Mouse (Mus musculus) CH12.LX (cell line): ENCODE measurements around the gene Cd320. TPM values are rescaled to one million over a fixed set of nuclear protein-coding genes. Genes with fewer than 3 reads are reported as not detected.

Experiments
- DNase-seq: peaks from one replicate; pipeline ENCODE4 v3.0.0-alpha.2; 2013; ENCODE audit errors: extremely low read depth
- H3K27ac ChIP-seq: 2 replicates; pipeline ENCODE4 v1.5.1; 2012; ENCODE audit warnings: low read depth, mild to moderate bottlenecking, control low read depth, moderate library complexity; ENCODE audit not compliant: insufficient read depth
- H3K27me3 ChIP-seq: replicated peaks from 2 replicates; pipeline ENCODE3; 2012; ENCODE audit warnings: inconsistent platforms
- H3K36me3 ChIP-seq, 2 experiments: replicated peaks in 1 of 2; 2 replicates each; pipeline versions ENCODE3 to v1.6.1; 2012; ENCODE audit warnings: inconsistent platforms in 1 of 2, low read length in 1 of 2, mild to moderate bottlenecking in 1 of 2, mixed read lengths in 1 of 2, moderate library complexity in 1 of 2; ENCODE audit not compliant: control insufficient read depth in 1 of 2, insufficient read depth in 1 of 2
- H3K4me1 ChIP-seq, 2 experiments: 2 replicates each; pipeline ENCODE4 v1.6.1; 2012; ENCODE audit warnings: inconsistent platforms in 1 of 2, moderate library complexity in 1 of 2; ENCODE audit not compliant: insufficient read depth in 2 of 2, control insufficient read depth in 1 of 2
- H3K4me2 ChIP-seq: 2 replicates; pipeline ENCODE4 v1.6.1; 2012; ENCODE audit warnings: low read depth, mild to moderate bottlenecking, control low read depth; ENCODE audit not compliant: poor library complexity, insufficient read depth, severe bottlenecking
- H3K4me3 ChIP-seq, 3 experiments: fragments of 150-350 bp in 1 of 3; sonication (generic) in 1 of 3; replicated peaks in 1 of 3; 2 replicates each; pipeline versions ENCODE3 to v1.5.1; 2011 to 2012; ENCODE audit warnings: low read depth in 2 of 3, low read length in 2 of 3, mild to moderate bottlenecking in 2 of 3, moderate library complexity in 2 of 3, control low read depth in 1 of 3, improper control_type of control experiment in 1 of 3, inconsistent platforms in 1 of 3, mixed read lengths in 1 of 3; ENCODE audit not compliant: poor library complexity in 1 of 3
- H3K79me2 ChIP-seq: replicated peaks from 2 replicates; pipeline ENCODE4 v1.6.1; 2012; ENCODE audit warnings: mild to moderate bottlenecking, moderate library complexity; ENCODE audit not compliant: control insufficient read depth, poor library complexity, insufficient read depth, severe bottlenecking; ENCODE audit errors: extremely low read depth
- H3K9ac ChIP-seq: 2 replicates; pipeline ENCODE4 v1.6.1; 2012; ENCODE audit warnings: low read depth, mild to moderate bottlenecking, control low read depth, moderate library complexity; ENCODE audit not compliant: insufficient read depth
- H3K9me3 ChIP-seq: replicated peaks from 2 replicates; pipeline ENCODE3; 2012; ENCODE audit warnings: low read length, inconsistent platforms, mixed read lengths
- BHLHE40 ChIP-seq: IDR thresholded peaks from 2 replicates; pipeline ENCODE4 v1.6.1; 2011; ENCODE audit warnings: mild to moderate bottlenecking, low read depth, low read length, improper control_type of control experiment
- CHD1 ChIP-seq: IDR thresholded peaks from 2 replicates; pipeline ENCODE4 v1.6.1; 2012; ENCODE audit warnings: low read depth, low read length, improper control_type of control experiment, inconsistent platforms
- CTCF ChIP-seq, 2 experiments: IDR thresholded peaks in 1 of 2; conservative IDR thresholded peaks in 1 of 2; 2 replicates each; pipeline ENCODE4 v1.5.1; 2011 to 2012; ENCODE audit warnings: low read depth in 2 of 2, low read length in 2 of 2, improper control_type of control experiment in 1 of 2, inconsistent platforms in 1 of 2, mild to moderate bottlenecking in 1 of 2, moderate library complexity in 1 of 2
- E2F4 ChIP-seq: IDR thresholded peaks from 2 replicates; pipeline ENCODE4 v1.6.1; 2011; ENCODE audit warnings: low read depth, low read length, improper control_type of control experiment; ENCODE audit not compliant: insufficient replicate concordance
- EP300 ChIP-seq: IDR thresholded peaks from 2 replicates; pipeline ENCODE4 v1.6.1; 2011; ENCODE audit warnings: low read length, improper control_type of control experiment
- GABPA ChIP-seq: IDR thresholded peaks from 2 replicates; pipeline ENCODE4 v1.6.1; 2012; ENCODE audit warnings: low read depth, low read length, improper control_type of control experiment, inconsistent platforms; ENCODE audit not compliant: insufficient replicate concordance
- HCFC1 ChIP-seq: IDR thresholded peaks from 2 replicates; pipeline ENCODE4 v1.6.1; 2012; ENCODE audit warnings: low read depth, mild to moderate bottlenecking, inconsistent platforms, low read length, improper control_type of control experiment
- IRF4 ChIP-seq: IDR thresholded peaks from 2 replicates; pipeline ENCODE4 v1.6.1; 2014; ENCODE audit warnings: low read depth, mild to moderate bottlenecking, inconsistent platforms, low read length, improper control_type of control experiment
- JUN ChIP-seq: IDR thresholded peaks from 2 replicates; pipeline ENCODE4 v1.6.1; 2011; ENCODE audit warnings: low read depth, mild to moderate bottlenecking, low read length, improper control_type of control experiment, moderate library complexity; ENCODE audit not compliant: insufficient read depth
- JUND ChIP-seq: conservative IDR thresholded peaks from 2 replicates; pipeline ENCODE4 v1.6.1; 2011; ENCODE audit warnings: low read depth, low read length, improper control_type of control experiment
- MAX ChIP-seq: IDR thresholded peaks from 2 replicates; pipeline ENCODE4 v1.6.1; 2011; ENCODE audit warnings: low read length, improper control_type of control experiment
- MEF2A ChIP-seq: IDR thresholded peaks from 2 replicates; pipeline ENCODE4 v1.6.1; 2014; ENCODE audit warnings: low read depth, mild to moderate bottlenecking, inconsistent platforms, low read length, improper control_type of control experiment, borderline replicate concordance
- MXI1 ChIP-seq: IDR thresholded peaks from 2 replicates; pipeline ENCODE4 v1.6.1; 2011; ENCODE audit warnings: mild to moderate bottlenecking, low read depth, low read length, improper control_type of control experiment
- MYC ChIP-seq: IDR thresholded peaks from 2 replicates; pipeline ENCODE4 v1.6.1; 2011; ENCODE audit warnings: low read depth, mild to moderate bottlenecking, improper control_type of control experiment, low read length
- NELFE ChIP-seq: IDR thresholded peaks from 2 replicates; pipeline ENCODE4 v1.6.1; 2011; ENCODE audit warnings: low read depth, low read length, improper control_type of control experiment
- PAX5 ChIP-seq: IDR thresholded peaks from 2 replicates; pipeline ENCODE4 v1.6.1; 2012; ENCODE audit warnings: low read length, inconsistent platforms, mixed read lengths
- POLR2A ChIP-seq: IDR thresholded peaks from 2 replicates; pipeline ENCODE4 v1.6.1; 2011; ENCODE audit warnings: low read depth, mild to moderate bottlenecking, improper control_type of control experiment, low read length
- RAD21 ChIP-seq: IDR thresholded peaks from 2 replicates; pipeline ENCODE4 v1.6.1; 2011; ENCODE audit warnings: low read depth, mild to moderate bottlenecking, low read length, improper control_type of control experiment, moderate library complexity
- RCOR1 ChIP-seq: conservative IDR thresholded peaks from 2 replicates; pipeline ENCODE4 v1.6.1; 2012; ENCODE audit warnings: low read depth, mild to moderate bottlenecking, inconsistent platforms, low read length, improper control_type of control experiment
- SIN3A ChIP-seq: IDR thresholded peaks from 2 replicates; pipeline ENCODE4 v1.6.1; 2012; ENCODE audit warnings: low read length, improper control_type of control experiment, inconsistent platforms
- SMC3 ChIP-seq: IDR thresholded peaks from 2 replicates; pipeline ENCODE4 v1.6.1; 2011; ENCODE audit warnings: low read depth, low read length, improper control_type of control experiment
- TBP ChIP-seq: conservative IDR thresholded peaks from 2 replicates; pipeline ENCODE4 v1.6.1; 2011; ENCODE audit warnings: low read depth, low read length, improper control_type of control experiment
- TCF12 ChIP-seq: IDR thresholded peaks from 2 replicates; pipeline ENCODE4 v1.6.1; 2014; ENCODE audit warnings: low read depth, mild to moderate bottlenecking, inconsistent platforms, low read length, improper control_type of control experiment
- UBTF ChIP-seq: IDR thresholded peaks from 2 replicates; pipeline ENCODE4 v1.6.1; 2012; ENCODE audit warnings: low read depth, mild to moderate bottlenecking, inconsistent platforms, low read length, improper control_type of control experiment, moderate library complexity
- USF2 ChIP-seq: conservative IDR thresholded peaks from 2 replicates; pipeline ENCODE4 v1.6.1; 2011; ENCODE audit warnings: low read depth, low read length, improper control_type of control experiment
- ZC3H11A ChIP-seq: IDR thresholded peaks from 2 replicates; pipeline ENCODE4 v1.6.1; 2012; ENCODE audit warnings: low read depth, mild to moderate bottlenecking, inconsistent platforms, low read length, improper control_type of control experiment
- ZKSCAN1 ChIP-seq: IDR thresholded peaks from 2 replicates; pipeline ENCODE4 v1.6.1; 2012; ENCODE audit warnings: low read depth, inconsistent platforms, low read length, improper control_type of control experiment, borderline replicate concordance
- dilution Hi-C: fragments of 300-500 bp; cut with MboI; formaldehyde crosslinking; loops from 2 replicates; pipeline ENCODE4 v1.14.3; 2020; ENCODE audit warnings: low sequenced_read_pairs; ENCODE audit not compliant: extremely low pct_unique_long_range_greater_than_20kb, extremely low pct_ligation_motif_present
- in situ Hi-C: fragments of 300-500 bp; cut with MboI; formaldehyde crosslinking; loops from 3 replicates; pipeline ENCODE4 v1.14.3; 2019; ENCODE audit warnings: low sequenced_read_pairs, low pct_ligation_motif_present, low pct_unique_long_range_greater_than_20kb, mixed read lengths
- polyA plus RNA-seq: library from polyadenylated mRNA; unstranded; fragments of >175 nt; gene quantifications from 2 replicates; pipeline ENCODE4 v1.2.1, GENCODE M21; 2012; ENCODE audit warnings: low read depth; ENCODE audit not compliant: insufficient read length
- total RNA-seq, 2 experiments: library from RNA; depleted of rRNA; stranded (reverse); fragments of 300-350 nt in 1 of 2; fragments of >200 nt in 1 of 2; gene quantifications; 2 replicates each; pipeline ENCODE4 v1.2.3; 2012 to 2014

The Cd320 gene
- total and polyA plus RNA-seq, 3 experiments, result 50.9 to 67.1 (median 53.7) TPM

GRCm38 (mm10) chr17:33826850-33827249 is 16.0 kb upstream of the Cd320 start:
- no peaks in the 10 kb centered on the region for H3K27me3 ChIP-seq
- H3K4me1 ChIP-seq, result peaks cover 7 to 34% of the 10 kb centered on the region in 2 experiments
- H3K79me2 ChIP-seq, result peaks cover 45% of the 10 kb centered on the region
- no peak overlapping the region for H3K27ac ChIP-seq
- TF ChIP-seq SIN3A, result peak; percentile 40; the same call in 1 of the 2 replicates
- TF ChIP-seq SMC3, result peak; percentile 66
- 0 out of 2 replicates have a peak, but pooled peaks have one; percentile 2 for TF ChIP-seq ZC3H11A
- no peak for TF ChIP-seq BHLHE40
- TF ChIP-seq MYC, result 0 out of 2 replicates have a peak, but pooled peaks have one; percentile 21
- TF ChIP-seq IRF4, result no peak
- TF ChIP-seq PAX5, result no peak
- TF ChIP-seq TCF12, result 0 out of 2 replicates have a peak, but pooled peaks have one; percentile 21
- no peak for TF ChIP-seq UBTF
- TF ChIP-seq CTCF (conservative IDR thresholded peaks at IDR 0.05 in 1 of 2, IDR thresholded peaks at IDR 0.05 in 1 of 2; ENCODE audit: low read depth in 2 of 2, low read length in 2 of 2), result peak; percentile 89 to 91
- TF ChIP-seq HCFC1, result peak; percentile 29; the same call in 1 of the 2 replicates
- TF ChIP-seq NELFE, result peak; percentile 26; the same call in 1 of the 2 replicates
- 0 out of 2 replicates have a peak, but pooled peaks have one; percentile 42 for TF ChIP-seq E2F4
- no peak for TF ChIP-seq TBP
- peak; percentile 35; the same call in 1 of the 2 replicates for TF ChIP-seq MXI1
- TF ChIP-seq JUN, result no peak
- TF ChIP-seq RAD21, result peak; percentile 86
- TF ChIP-seq POLR2A, result no peak
- 0 out of 2 replicates have a peak, but pooled peaks have one; percentile 43 for TF ChIP-seq MEF2A
- TF ChIP-seq JUND, result 0 out of 2 replicates have a peak, but pooled peaks have one; percentile 28
- in situ Hi-C loops (no loop called here), dilution Hi-C loops (no loop called here)
- H3K36me3 ChIP-seq, result peaks cover 39 to 69% of the 10 kb centered on the region in 2 experiments
- H3K4me2 ChIP-seq, result no peak overlapping the region
- H3K9me3 ChIP-seq, result no peaks in the 10 kb centered on the region
- no peak overlapping the region for H3K4me3 ChIP-seq
- no peak overlapping the region for H3K9ac ChIP-seq
- peak; percentile 73 for DNase-seq

- Histone ChIP-seq H3K79me2 (peaks cover 24% of the 10 kb centered on the region), H3K4me1 (peaks cover 2 to 20% of the 10 kb centered on the region in 2 experiments; a peak in 3 of 4 replicates), H3K4me3 (no peak overlapping the region), H3K9me3 (no peaks in the 10 kb centered on the region), H3K9ac (no peak overlapping the region), H3K4me2 (no peak overlapping the region), H3K27ac (no peak overlapping the region), H3K36me3 (peaks cover 31 to 69% of the 10 kb centered on the region in 2 experiments), H3K27me3 (no peaks in the 10 kb centered on the region)
- TF ChIP-seq TBP (no peak), MXI1 (no peak), MAX (no peak), POLR2A (no peak), ZKSCAN1 (no peak), CHD1 (no peak), JUN (no peak), USF2 (no peak), EP300 (no peak), GABPA (no peak), TCF12 (no peak), IRF4 (no peak), RCOR1 (no peak)
- in situ Hi-C loops, result no loop called here
- no peak for DNase-seq
- dilution Hi-C loops, result no loop called here
Measured at GRCm38 (mm10) chr17:33828892-33829291, 14.0 kb upstream of the Cd320 start.
